Mouse (Mus musculus) forebrain, embryonic 13.5 days (tissue): ENCODE measurements around the gene Tmem116. TPM values are rescaled to one million over a fixed set of nuclear protein-coding genes. Genes with fewer than 3 reads are reported as not detected.
"Not testable (repeated sequence)": the region's sequence is repeated elsewhere in the genome, so short reads cannot be mapped to it uniquely, and the experiment has no call there.

Experiments used
- ATAC-seq: fragments of 200-750 bp; cut with Nextera tagmentation; 2 replicates; pipeline ENCODE4 v1.8.0; 2017
- H3K27ac ChIP-seq: fragments of 300-500 bp; sonication (generic); 2 replicates; pipeline ENCODE4 v1.5.1; 2015; ENCODE audit warnings: inconsistent platforms, mild to moderate bottlenecking, moderate library complexity
- H3K27me3 ChIP-seq: fragments of 300-500 bp; sonication (generic); 2 replicates; pipeline ENCODE4 v1.6.1; 2015; ENCODE audit warnings: mild to moderate bottlenecking, inconsistent platforms
- H3K36me3 ChIP-seq: fragments of 300-500 bp; sonication (generic); 2 replicates; pipeline ENCODE4 v1.6.1; 2015; ENCODE audit warnings: mild to moderate bottlenecking, inconsistent platforms; ENCODE audit not compliant: poor library complexity, severe bottlenecking
- H3K4me1 ChIP-seq: fragments of 300-500 bp; sonication (generic); 2 replicates; pipeline ENCODE4 v1.6.1; 2015; ENCODE audit warnings: inconsistent platforms
- H3K4me2 ChIP-seq: fragments of 300-500 bp; sonication (generic); 2 replicates; pipeline ENCODE4 v1.6.1; 2015; ENCODE audit warnings: inconsistent platforms, mild to moderate bottlenecking, moderate library complexity
- H3K4me3 ChIP-seq: fragments of 300-500 bp; sonication (generic); 2 replicates; pipeline ENCODE4 v1.5.1; 2015; ENCODE audit warnings: mild to moderate bottlenecking, inconsistent platforms
- H3K9ac ChIP-seq: fragments of 300-500 bp; sonication (generic); 2 replicates; pipeline ENCODE4 v1.6.1; 2015; ENCODE audit warnings: mild to moderate bottlenecking, inconsistent platforms
- H3K9me3 ChIP-seq: fragments of 300-500 bp; sonication (generic); replicated peaks from 2 replicates; pipeline ENCODE4 v1.6.1; 2016; ENCODE audit warnings: inconsistent platforms
- WGBS: fragments of 180-500 bp; shearing (Covaris S2); methylation state at CpG from one replicate; pipeline ENCODE4 v1.1.7; 2015; 5-methylcytosine and 5-hydroxymethylcytosine counted together
- polyA plus RNA-seq: library from polyadenylated mRNA; unstranded; fragments of >200 nt; fragmentation: Nextera tagmentation; extraction: Ambion mirVana; gene quantifications from 2 replicates; pipeline ENCODE4 v1.2.1, GENCODE M21; 2015

The Tmem116 gene
- polyA plus RNA-seq, 1 experiment from 2014 or later: 1.8 TPM

DNA sequence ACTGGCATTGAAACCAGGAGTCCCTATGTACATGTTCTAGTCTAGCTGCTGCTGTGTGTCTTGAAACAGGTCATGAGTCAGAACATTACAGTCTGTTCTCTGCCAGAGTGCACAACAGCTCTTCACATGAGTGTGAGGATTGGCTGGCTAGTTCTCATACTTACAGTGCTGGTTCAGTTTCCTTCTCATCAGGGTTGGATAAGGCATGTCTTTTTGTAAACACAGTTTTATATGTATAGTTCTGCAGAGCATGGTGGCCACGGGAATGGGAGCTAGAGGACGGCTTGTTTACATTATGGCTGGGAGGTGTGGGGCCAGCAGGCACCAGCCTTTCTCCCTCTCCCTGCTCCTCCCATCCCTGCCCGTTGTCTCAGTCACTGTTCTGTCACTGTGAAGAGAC lies 17.9 kb downstream of the Tmem116 start:
- no peak for ATAC-seq
- Histone ChIP-seq H3K27ac (no peak overlapping the region), H3K4me2 (no peak overlapping the region), H3K4me3 (no peak overlapping the region), H3K27me3 (no peaks in the 10 kb centered on the region), H3K4me1 (no peaks in the 10 kb centered on the region), H3K9ac (no peak overlapping the region), H3K36me3 (no peaks in the 10 kb centered on the region), H3K9me3 (no peaks in the 10 kb centered on the region)
- WGBS: 58% methylated on average over 3 of the region's 3 CpGs

DNA sequence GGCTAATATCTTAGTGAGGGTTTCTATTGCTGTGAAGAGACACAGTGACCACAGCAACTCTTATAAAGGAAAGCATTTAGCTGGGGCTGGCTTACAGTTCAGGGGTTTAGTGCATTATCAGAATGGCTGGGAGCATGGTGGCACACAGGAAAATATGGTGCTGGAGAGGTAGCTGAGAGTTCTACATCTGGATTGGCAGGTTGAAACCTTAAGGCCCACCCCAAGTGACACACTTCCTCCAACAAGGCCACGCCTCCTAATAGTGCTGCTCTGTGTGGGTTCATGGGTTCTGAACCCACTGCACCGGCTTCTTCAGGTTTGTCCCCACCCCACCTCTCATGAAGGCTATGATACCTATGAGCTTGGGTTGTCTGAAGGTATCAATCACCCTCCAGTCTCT lies 20.7 kb downstream of the Tmem116 start:
- Histone ChIP-seq H3K36me3 (no peaks in the 10 kb centered on the region), H3K27me3 (no peaks in the 10 kb centered on the region), H3K4me3 (no peak overlapping the region), H3K27ac (no peak overlapping the region), H3K4me1 (no peaks in the 10 kb centered on the region), H3K9me3 (no peaks in the 10 kb centered on the region), H3K4me2 (no peak overlapping the region), H3K9ac (no peak overlapping the region)
- no peak for ATAC-seq
- 87% methylated on average over 2 of the region's 2 CpGs for WGBS

DNA sequence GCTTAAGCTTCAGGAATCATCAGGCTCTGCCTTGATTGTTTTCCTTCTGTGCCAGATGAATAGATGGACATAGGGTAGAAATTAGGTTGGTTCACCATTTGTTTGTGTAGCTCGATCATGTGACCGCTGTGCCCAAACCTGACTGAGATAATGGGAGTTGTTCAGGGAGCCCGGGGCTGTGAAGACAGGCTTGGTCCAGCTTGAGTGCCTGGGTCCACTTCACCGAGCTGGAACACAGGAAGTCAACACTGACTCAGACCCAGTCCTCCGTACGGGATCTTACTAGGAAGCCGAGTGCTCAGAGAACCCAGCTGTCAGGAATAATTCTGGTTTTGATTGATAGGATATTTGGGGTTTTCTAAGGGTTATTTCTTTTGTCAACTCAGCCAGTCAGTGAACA lies 22.9 kb downstream of the Tmem116 start:
- H3K4me2 ChIP-seq: no peak overlapping the region
- 60% methylated on average over 7 of the region's 7 CpGs for WGBS
- H3K9ac ChIP-seq: no peak overlapping the region

DNA sequence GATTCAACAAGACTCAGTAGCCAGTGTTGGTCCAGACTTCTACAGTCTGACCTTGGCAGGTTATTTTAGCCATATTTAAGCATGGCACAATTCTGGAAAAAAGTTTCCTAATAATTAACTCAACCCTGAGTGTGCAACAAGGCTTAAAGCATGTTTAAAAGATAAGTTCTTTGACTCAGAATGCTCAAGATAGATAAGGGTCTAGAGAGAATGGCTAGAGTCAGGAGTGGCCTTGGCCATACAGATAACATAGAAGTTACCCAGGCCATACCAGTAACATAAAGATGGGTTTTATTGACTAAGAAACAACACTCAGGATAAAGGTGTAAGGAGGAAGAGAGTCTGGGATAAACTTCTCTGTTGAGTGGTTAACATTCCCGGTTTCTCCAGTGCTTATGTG lies 24.3 kb downstream of the Tmem116 start:
- Histone ChIP-seq H3K9me3 (no peaks in the 10 kb centered on the region), H3K4me2 (no peak overlapping the region), H3K9ac (no peak overlapping the region), H3K36me3 (no peaks in the 10 kb centered on the region), H3K27me3 (no peaks in the 10 kb centered on the region), H3K4me1 (no peaks in the 10 kb centered on the region), H3K27ac (no peak overlapping the region), H3K4me3 (no peak overlapping the region)
- WGBS: 92% methylated on average over 1 of the region's 1 CpGs
- no peak for ATAC-seq

More for the DNA sequence above, 22.9 kb downstream of the Tmem116 start:
- no peaks in the 10 kb centered on the region for H3K27me3 ChIP-seq
- H3K4me1 ChIP-seq: no peaks in the 10 kb centered on the region
- H3K27ac ChIP-seq: no peak overlapping the region
- no peaks in the 10 kb centered on the region for H3K36me3 ChIP-seq
- H3K9me3 ChIP-seq: no peaks in the 10 kb centered on the region
- ATAC-seq: no peak
- no peak overlapping the region for H3K4me3 ChIP-seq

DNA sequence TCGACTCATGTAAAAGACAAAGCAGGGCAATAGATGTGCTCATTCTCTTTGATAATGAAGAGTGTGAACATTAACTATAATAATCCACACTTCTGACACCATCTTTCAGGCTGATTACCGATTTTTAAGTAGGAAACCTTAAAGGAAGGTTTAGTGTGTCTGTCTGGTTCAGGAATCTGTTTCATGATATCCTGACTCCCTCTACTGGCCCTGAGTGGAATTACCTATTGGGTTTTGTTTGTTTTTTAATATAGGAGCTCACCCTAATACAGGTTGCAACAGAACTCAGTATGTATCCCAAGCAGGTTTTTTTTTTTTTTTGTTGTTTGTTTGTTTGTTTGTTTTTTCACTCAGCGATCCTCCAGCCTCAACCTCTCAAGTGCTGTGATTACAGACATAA lies 26.0 kb downstream of the Tmem116 start:
- Histone ChIP-seq H3K27me3 (no peaks in the 10 kb centered on the region), H3K36me3 (no peaks in the 10 kb centered on the region), H3K27ac (no peak overlapping the region), H3K9ac (no peak overlapping the region), H3K4me2 (no peak overlapping the region), H3K4me3 (no peak overlapping the region), H3K9me3 (no peaks in the 10 kb centered on the region), H3K4me1 (no peaks in the 10 kb centered on the region)
- 36% methylated on average over 3 of the region's 3 CpGs for WGBS
- no peak for ATAC-seq

DNA sequence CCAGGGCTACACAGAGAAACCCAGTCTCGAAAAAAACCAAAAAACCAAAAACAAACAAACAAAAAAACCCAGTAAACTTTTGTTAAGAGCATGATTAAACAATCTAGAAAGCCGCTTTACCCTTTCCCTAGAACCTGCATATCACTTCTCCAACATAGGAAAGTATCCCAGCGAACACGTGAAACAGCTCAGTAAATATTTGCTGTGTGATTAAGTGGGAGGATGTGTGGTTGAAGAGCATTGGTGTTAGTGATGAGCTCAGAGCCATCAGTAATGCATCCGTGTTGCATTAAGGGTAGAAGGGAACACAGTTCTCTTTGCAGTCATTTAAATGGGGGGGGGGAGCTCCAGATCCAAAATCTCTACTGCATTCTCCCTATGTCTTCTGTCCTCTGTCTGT lies 33.1 kb downstream of the Tmem116 start:
- Histone ChIP-seq H3K9me3 (no peaks in the 10 kb centered on the region), H3K4me3 (no peak overlapping the region), H3K27ac (no peak overlapping the region), H3K4me1 (no peaks in the 10 kb centered on the region), H3K4me2 (no peak overlapping the region), H3K36me3 (no peaks in the 10 kb centered on the region), H3K27me3 (no peaks in the 10 kb centered on the region), H3K9ac (no peak overlapping the region)
- ATAC-seq: no peak
- 85% methylated on average over 5 of the region's 5 CpGs for WGBS

DNA sequence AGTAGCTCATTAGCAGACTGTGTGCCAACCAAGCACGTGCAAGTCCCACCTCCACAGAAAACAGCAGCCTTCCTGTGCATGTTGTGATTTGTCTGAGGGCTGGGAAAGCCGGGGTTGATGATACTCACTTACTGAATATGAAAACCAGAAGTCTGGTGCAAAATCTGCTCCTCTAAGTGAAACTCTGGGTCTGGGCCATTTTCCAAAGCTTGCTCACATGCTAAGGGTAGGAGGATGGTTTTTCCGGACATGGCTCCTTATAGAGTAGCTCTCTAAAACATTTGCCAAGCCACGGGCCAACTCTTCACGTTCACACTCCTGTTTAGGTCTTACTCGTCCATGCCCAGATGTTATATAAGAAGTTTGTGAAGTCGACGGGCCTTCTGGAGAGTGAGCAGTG lies 41.6 kb downstream of the Tmem116 start:
- H3K36me3 ChIP-seq: no peaks in the 10 kb centered on the region
- H3K9me3 ChIP-seq: no peaks in the 10 kb centered on the region
- H3K4me2 ChIP-seq: no peak overlapping the region
- no peak overlapping the region for H3K4me3 ChIP-seq
- H3K27me3 ChIP-seq: no peaks in the 10 kb centered on the region
- WGBS: 76% methylated on average over 8 of the region's 8 CpGs
- no peak overlapping the region for H3K9ac ChIP-seq
- no peak overlapping the region for H3K27ac ChIP-seq
- no peaks in the 10 kb centered on the region for H3K4me1 ChIP-seq
- ATAC-seq: no peak

DNA sequence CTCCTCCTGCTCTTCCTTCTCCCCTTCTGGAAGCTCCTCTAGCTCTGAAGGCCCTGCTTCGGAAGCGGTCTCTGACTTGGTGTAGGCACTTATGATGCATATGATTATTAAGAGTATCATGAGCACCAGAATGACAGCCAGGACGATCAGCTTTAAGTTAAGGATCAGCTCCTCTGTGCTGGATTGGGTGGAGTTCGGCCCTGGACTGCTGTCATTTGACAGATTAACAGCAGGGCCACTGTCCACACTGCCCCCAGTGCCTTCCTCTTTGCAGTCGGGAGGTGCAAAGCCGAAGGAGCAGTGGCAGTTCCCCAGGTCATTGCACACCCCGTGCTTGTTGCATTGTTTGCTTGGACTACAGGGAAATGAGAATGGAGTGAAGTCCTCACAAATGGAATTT lies 49.0 kb downstream of the Tmem116 start:
- Histone ChIP-seq H3K9me3 (no peaks in the 10 kb centered on the region), H3K27me3 (no peaks in the 10 kb centered on the region), H3K4me2 (no peak overlapping the region), H3K4me3 (no peak overlapping the region), H3K36me3 (no peaks in the 10 kb centered on the region), H3K9ac (no peak overlapping the region), H3K4me1 (no peaks in the 10 kb centered on the region), H3K27ac (no peak overlapping the region)
- no peak for ATAC-seq
- WGBS: 73% methylated on average over 7 of the region's 7 CpGs

DNA sequence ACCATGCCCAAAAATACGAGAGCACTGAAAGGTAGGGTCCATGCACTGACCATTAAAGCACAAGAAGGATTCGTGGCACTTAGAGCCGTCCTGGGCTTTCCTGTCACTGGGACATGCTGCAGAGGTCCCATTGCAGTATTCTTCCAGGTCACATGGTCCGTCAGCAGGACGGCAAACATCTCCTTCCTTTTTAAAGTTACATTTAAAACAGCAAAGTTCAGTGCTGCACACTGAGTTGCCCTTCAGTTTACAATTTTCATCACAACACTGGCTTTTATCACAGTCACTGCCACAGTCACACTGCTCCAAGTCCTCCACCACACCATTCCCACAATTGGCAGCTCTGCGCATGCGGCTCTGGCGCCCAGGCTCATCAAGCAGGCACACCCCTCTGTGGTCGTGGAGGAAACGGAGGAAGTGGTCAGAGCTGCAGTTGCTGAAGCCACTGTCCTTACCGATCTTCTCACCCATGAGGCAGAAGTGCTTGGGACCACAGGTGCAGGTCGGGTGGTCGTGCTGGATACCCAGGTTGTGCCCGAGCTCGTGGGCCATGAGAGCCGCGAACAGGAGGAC lies 49.8 kb downstream of the Tmem116 start:
- H3K4me1 ChIP-seq, H3K4me2 ChIP-seq, H3K36me3 ChIP-seq, H3K4me3 ChIP-seq, H3K9ac ChIP-seq, ATAC-seq, H3K27me3 ChIP-seq, H3K27ac ChIP-seq, H3K9me3 ChIP-seq: not testable (repeated sequence)
- WGBS: 85% methylated on average over 11 of the region's 17 CpGs

DNA sequence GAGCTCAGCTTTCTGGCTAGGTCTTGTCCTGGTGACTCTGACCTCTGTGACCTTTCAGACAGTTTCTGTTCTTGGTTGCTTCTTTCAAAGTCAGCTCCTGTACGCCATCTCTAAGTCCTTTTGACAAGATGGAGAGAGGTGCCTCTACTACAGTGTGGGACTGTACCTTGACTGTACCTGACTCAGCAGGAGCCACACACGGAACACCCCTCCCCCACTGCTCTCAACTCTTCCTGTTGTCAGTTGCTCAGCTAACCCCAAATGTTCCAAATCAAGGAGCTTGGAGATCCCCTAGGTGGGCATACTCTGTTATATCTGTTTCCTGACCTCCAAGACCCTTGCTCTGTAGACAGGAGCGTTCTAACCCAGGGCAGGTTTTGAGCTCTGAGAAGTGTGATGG lies 51.5 kb downstream of the Tmem116 start, which contains the start of gene Adam1b:
TSS of gene Adam1b (minus strand) at position 205 of the 400 bp plus-strand sequence.
- Histone ChIP-seq H3K4me1 (no peaks in the 10 kb centered on the region), H3K27me3 (no peaks in the 10 kb centered on the region), H3K9ac (no peak within 1 kb of the TSS), H3K9me3 (no peaks in the 10 kb centered on the region), H3K4me3 (no peak within 1 kb of the TSS), H3K36me3 (no peaks in the 10 kb centered on the region), H3K4me2 (no peak within 1 kb of the TSS), H3K27ac (no peak within 1 kb of the TSS)
- no peak for ATAC-seq
- WGBS: 99% methylated on average over 3 of the region's 3 CpGs

DNA sequence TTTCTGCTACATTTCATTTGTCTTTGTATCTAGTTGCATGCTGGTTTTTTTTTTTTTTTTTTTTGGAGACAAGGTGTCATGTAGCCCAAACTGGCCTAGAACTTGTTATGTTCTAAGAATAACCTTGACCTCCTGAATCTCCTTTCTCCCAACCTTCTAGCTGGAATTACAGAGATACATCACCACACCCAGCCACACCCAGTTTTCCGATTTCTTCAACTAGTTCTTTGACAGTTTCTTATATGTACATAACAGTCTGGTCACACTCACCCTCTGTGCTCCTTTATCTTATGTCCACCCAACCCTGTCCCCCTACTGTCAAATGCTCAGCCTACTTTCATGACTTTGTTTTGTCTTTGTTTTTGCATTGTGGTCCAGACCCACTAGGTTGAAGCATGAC lies 55.2 kb downstream of the Tmem116 start:
- Histone ChIP-seq H3K27ac (no peak overlapping the region), H3K4me2 (no peak overlapping the region), H3K36me3 (no peaks in the 10 kb centered on the region), H3K9me3 (no peaks in the 10 kb centered on the region), H3K4me1 (no peaks in the 10 kb centered on the region), H3K27me3 (no peaks in the 10 kb centered on the region), H3K4me3 (no peak overlapping the region), H3K9ac (no peak overlapping the region)
- 77% methylated on average over 1 of the region's 1 CpGs for WGBS
- no peak for ATAC-seq

DNA sequence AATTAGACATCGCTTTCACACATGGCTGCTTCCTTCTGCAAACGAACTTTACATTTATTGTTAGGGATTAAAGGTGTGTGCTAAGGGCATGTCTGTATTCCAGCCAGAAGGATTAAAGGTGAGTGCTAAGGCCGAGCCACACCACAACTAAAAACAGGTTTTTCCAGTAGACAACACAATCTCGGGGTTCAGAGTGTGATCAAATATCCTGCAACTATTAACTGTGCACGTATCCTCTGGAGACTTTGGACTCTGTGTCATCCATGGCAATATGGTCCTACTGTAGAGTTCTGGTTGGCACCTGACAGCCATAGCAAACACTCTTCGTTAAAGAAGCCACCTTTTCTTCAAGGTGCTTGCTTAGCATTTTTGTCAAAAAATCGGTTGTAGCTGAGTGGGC lies 58.3 kb downstream of the Tmem116 start:
- H3K27ac ChIP-seq: no peak overlapping the region
- no peaks in the 10 kb centered on the region for H3K36me3 ChIP-seq
- no peaks in the 10 kb centered on the region for H3K4me1 ChIP-seq
- no peak overlapping the region for H3K9ac ChIP-seq
- WGBS: 78% methylated on average over 7 of the region's 7 CpGs
- no peaks in the 10 kb centered on the region for H3K9me3 ChIP-seq
- H3K27me3 ChIP-seq: no peaks in the 10 kb centered on the region
- ATAC-seq: no peak
- no peak overlapping the region for H3K4me3 ChIP-seq
- H3K4me2 ChIP-seq: no peak overlapping the region

DNA sequence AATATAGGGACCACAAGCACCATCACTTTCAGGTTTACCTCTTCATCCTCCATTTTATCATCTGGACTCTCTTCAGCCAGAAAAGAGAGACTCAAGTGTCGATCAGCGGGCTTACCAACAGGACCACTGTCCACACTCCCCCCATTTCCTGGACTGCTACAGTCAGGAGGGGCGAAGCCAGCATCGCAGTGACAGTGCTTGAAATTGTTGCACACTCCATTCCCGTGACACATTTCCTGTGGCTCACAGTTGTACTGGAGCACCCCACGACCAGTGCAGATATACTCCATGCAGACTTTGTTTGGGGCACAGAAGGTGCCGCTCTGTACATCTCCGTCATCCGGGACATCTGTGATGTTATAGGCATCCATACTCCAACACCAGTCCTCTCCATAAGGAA lies 67.3 kb downstream of the Tmem116 start:
- H3K9me3 ChIP-seq: no peaks in the 10 kb centered on the region
- no peaks in the 10 kb centered on the region for H3K4me1 ChIP-seq
- H3K4me2 ChIP-seq: no peak overlapping the region
- no peak overlapping the region for H3K9ac ChIP-seq
- no peak overlapping the region for H3K27ac ChIP-seq
- no peak for ATAC-seq
- peaks cover 41% of the 10 kb centered on the region for H3K36me3 ChIP-seq
- H3K27me3 ChIP-seq: no peaks in the 10 kb centered on the region
- WGBS: 96% methylated on average over 9 of the region's 9 CpGs
- no peak overlapping the region for H3K4me3 ChIP-seq
